Mouse (Mus musculus) neural tube, embryonic 12.5 days (tissue): ENCODE results near the gene Gpr176. TPM values are rescaled to one million over a fixed set of nuclear protein-coding genes. Genes with fewer than 3 reads are reported as not detected.

ENCODE experiments used
- ATAC-seq: fragments of 200-750 bp; cut with Nextera tagmentation; 2 replicates; pipeline ENCODE4 v1.8.0; 2017; ENCODE audit warnings: low read depth, mild to moderate bottlenecking, moderate TSS enrichment, moderate library complexity; ENCODE audit not compliant: low FRiP score
- H3K27ac ChIP-seq: fragments of 300-500 bp; sonication (generic); 2 replicates; pipeline ENCODE4 v1.5.1; 2016
- H3K27me3 ChIP-seq: fragments of 300-500 bp; sonication (generic); replicated peaks from 2 replicates; pipeline ENCODE4 v1.6.1; 2016; ENCODE audit warnings: mild to moderate bottlenecking
- H3K36me3 ChIP-seq: fragments of 300-500 bp; sonication (generic); 2 replicates; pipeline ENCODE4 v1.6.1; 2016; ENCODE audit warnings: mild to moderate bottlenecking
- H3K4me1 ChIP-seq: fragments of 300-500 bp; sonication (generic); 2 replicates; pipeline ENCODE4 v1.6.1; 2016
- H3K4me2 ChIP-seq: fragments of 300-500 bp; sonication (generic); replicated peaks from 2 replicates; pipeline ENCODE4 v1.6.1; 2016; ENCODE audit warnings: mild to moderate bottlenecking
- H3K4me3 ChIP-seq: fragments of 300-500 bp; sonication (generic); 2 replicates; pipeline ENCODE4 v1.5.1; 2016
- H3K9ac ChIP-seq: fragments of 300-500 bp; sonication (generic); 2 replicates; pipeline ENCODE4 v1.6.1; 2016; ENCODE audit warnings: mild to moderate bottlenecking
- H3K9me3 ChIP-seq: fragments of 300-500 bp; sonication (generic); 2 replicates; pipeline ENCODE4 v1.6.1; 2016; ENCODE audit warnings: mild to moderate bottlenecking
- WGBS: fragments of 180-500 bp; shearing (Covaris S2); methylation state at CpG from one replicate; pipeline ENCODE4 v1.1.7; 2016; 5-methylcytosine and 5-hydroxymethylcytosine counted together
- polyA plus RNA-seq: library from polyadenylated mRNA; unstranded; fragments of >200 nt; fragmentation: Nextera tagmentation; extraction: Ambion mirVana; gene quantifications from 2 replicates; pipeline ENCODE4 v1.2.1, GENCODE M21; 2016

Gene Gpr176
- polyA plus RNA-seq, 1 experiment from 2014 or later = 2.3 TPM

- 68% methylated on average over 6 of the region's 6 CpGs for WGBS
- Histone ChIP-seq H3K4me2 (no peak overlapping the region), H3K4me3 (no peak overlapping the region), H3K9ac (no peak overlapping the region), H3K36me3 (no peaks in the 10 kb centered on the region), H3K27ac (no peak overlapping the region), H3K4me1 (no peaks in the 10 kb centered on the region), H3K9me3 (no peaks in the 10 kb centered on the region), H3K27me3 (no peaks in the 10 kb centered on the region)
- no peak for ATAC-seq
Measured at GRCm38 (mm10) chr2:118355138-118355719, 18.0 kb downstream of the Gpr176 start.

- H3K27ac ChIP-seq = no peak overlapping the region
- no peaks in the 10 kb centered on the region for H3K27me3 ChIP-seq
- no peak overlapping the region for H3K4me2 ChIP-seq
- H3K9me3 ChIP-seq = no peaks in the 10 kb centered on the region
- no peak overlapping the region for H3K9ac ChIP-seq
- no peaks in the 10 kb centered on the region for H3K36me3 ChIP-seq
- 74% methylated on average over 4 of the region's 4 CpGs for WGBS
- no peaks in the 10 kb centered on the region for H3K4me1 ChIP-seq
- no peak for ATAC-seq
- no peak overlapping the region for H3K4me3 ChIP-seq
Measured at GRCm38 (mm10) chr2:118353916-118354403, 19.3 kb downstream of the Gpr176 start.

- H3K27ac ChIP-seq = no peak overlapping the region
- 43% methylated on average over 4 of the region's 4 CpGs for WGBS
- H3K9ac ChIP-seq = no peak overlapping the region
- no peaks in the 10 kb centered on the region for H3K9me3 ChIP-seq
- H3K27me3 ChIP-seq = no peaks in the 10 kb centered on the region
- H3K4me3 ChIP-seq = no peak overlapping the region
- no peaks in the 10 kb centered on the region for H3K4me1 ChIP-seq
- ATAC-seq = no peak
- no peaks in the 10 kb centered on the region for H3K36me3 ChIP-seq
- no peak overlapping the region for H3K4me2 ChIP-seq
Measured at GRCm38 (mm10) chr2:118353498-118353897, 19.7 kb downstream of the Gpr176 start.

- Histone ChIP-seq H3K27ac (no peak overlapping the region), H3K36me3 (no peaks in the 10 kb centered on the region), H3K4me3 (no peak overlapping the region), H3K9me3 (no peaks in the 10 kb centered on the region), H3K27me3 (no peaks in the 10 kb centered on the region), H3K4me2 (no peak overlapping the region), H3K9ac (no peak overlapping the region), H3K4me1 (no peaks in the 10 kb centered on the region)
- 35% methylated on average over 1 of the region's 1 CpGs for WGBS
- no peak for ATAC-seq
Measured at GRCm38 (mm10) chr2:118345535-118345934, 27.7 kb downstream of the Gpr176 start.

- ATAC-seq = no peak
- no peak overlapping the region for H3K4me3 ChIP-seq
- H3K9me3 ChIP-seq = no peaks in the 10 kb centered on the region
- no peak overlapping the region for H3K4me2 ChIP-seq
- no peak overlapping the region for H3K27ac ChIP-seq
- 79% methylated on average over 3 of the region's 3 CpGs for WGBS
- H3K27me3 ChIP-seq = no peaks in the 10 kb centered on the region
- no peaks in the 10 kb centered on the region for H3K36me3 ChIP-seq
- no peaks in the 10 kb centered on the region for H3K4me1 ChIP-seq
- H3K9ac ChIP-seq = no peak overlapping the region
Measured at GRCm38 (mm10) chr2:118343897-118344296, 29.3 kb downstream of the Gpr176 start.

GRCm38 (mm10) chr2:118341295-118341694 is 31.9 kb downstream of the Gpr176 start:
- H3K27ac ChIP-seq = no peak overlapping the region
- H3K4me3 ChIP-seq = no peak overlapping the region
- H3K36me3 ChIP-seq = no peaks in the 10 kb centered on the region
- no peaks in the 10 kb centered on the region for H3K9me3 ChIP-seq
- no peak overlapping the region for H3K9ac ChIP-seq
- no peak overlapping the region for H3K4me2 ChIP-seq
- H3K27me3 ChIP-seq = no peaks in the 10 kb centered on the region
- no peak for ATAC-seq
- WGBS = 88% methylated on average over 7 of the region's 7 CpGs
- H3K4me1 ChIP-seq = no peaks in the 10 kb centered on the region

- H3K4me3 ChIP-seq = no peak overlapping the region
- H3K27me3 ChIP-seq = no peaks in the 10 kb centered on the region
- no peak overlapping the region for H3K9ac ChIP-seq
- H3K9me3 ChIP-seq = no peaks in the 10 kb centered on the region
- no peaks in the 10 kb centered on the region for H3K36me3 ChIP-seq
- ATAC-seq = no peak
- H3K27ac ChIP-seq = no peak overlapping the region
- H3K4me1 ChIP-seq = no peaks in the 10 kb centered on the region
- H3K4me2 ChIP-seq = no peak overlapping the region
- 59% methylated on average over 2 of the region's 2 CpGs for WGBS
Measured at GRCm38 (mm10) chr2:118336084-118336483, 37.1 kb downstream of the Gpr176 start.

GRCm38 (mm10) chr2:118322663-118323062 is 50.6 kb downstream of the Gpr176 start:
- Histone ChIP-seq H3K36me3 (no peaks in the 10 kb centered on the region), H3K9ac (no peak overlapping the region), H3K4me2 (no peak overlapping the region), H3K4me3 (no peak overlapping the region), H3K27me3 (no peaks in the 10 kb centered on the region), H3K4me1 (peaks cover 10% of the 10 kb centered on the region; the same call in 1 of the 2 replicates), H3K9me3 (no peaks in the 10 kb centered on the region), H3K27ac (no peak overlapping the region)
- no peak for ATAC-seq
- WGBS = 67% methylated on average over 4 of the region's 5 CpGs

- no peaks in the 10 kb centered on the region for H3K9me3 ChIP-seq
- H3K27ac ChIP-seq = no peak overlapping the region
- no peak overlapping the region for H3K9ac ChIP-seq
- 78% methylated on average over 4 of the region's 4 CpGs for WGBS
- no peak overlapping the region for H3K4me3 ChIP-seq
- peaks cover 13% of the 10 kb centered on the region; the same call in 1 of the 2 replicates for H3K4me1 ChIP-seq
- no peak overlapping the region for H3K4me2 ChIP-seq
- no peaks in the 10 kb centered on the region for H3K27me3 ChIP-seq
- no peaks in the 10 kb centered on the region for H3K36me3 ChIP-seq
- no peak for ATAC-seq
Measured at GRCm38 (mm10) chr2:118321804-118322203, 51.4 kb downstream of the Gpr176 start.

GRCm38 (mm10) chr2:118321094-118321493 is 52.1 kb downstream of the Gpr176 start:
- no peak overlapping the region for H3K9ac ChIP-seq
- no peak overlapping the region for H3K27ac ChIP-seq
- H3K4me2 ChIP-seq = no peak overlapping the region
- no peaks in the 10 kb centered on the region for H3K36me3 ChIP-seq
- no peaks in the 10 kb centered on the region for H3K27me3 ChIP-seq
- peaks cover 14% of the 10 kb centered on the region; the same call in 1 of the 2 replicates for H3K4me1 ChIP-seq
- ATAC-seq = no peak
- H3K4me3 ChIP-seq = no peak overlapping the region
- 77% methylated on average over 4 of the region's 4 CpGs for WGBS
- H3K9me3 ChIP-seq = no peaks in the 10 kb centered on the region

- no peak overlapping the region for H3K4me3 ChIP-seq
- peaks cover 14% of the 10 kb centered on the region; the same call in 1 of the 2 replicates for H3K4me1 ChIP-seq
- no peaks in the 10 kb centered on the region for H3K27me3 ChIP-seq
- H3K36me3 ChIP-seq = no peaks in the 10 kb centered on the region
- ATAC-seq = no peak
- no peak overlapping the region for H3K4me2 ChIP-seq
- 33% methylated on average over 4 of the region's 4 CpGs for WGBS
- no peak overlapping the region for H3K9ac ChIP-seq
- H3K27ac ChIP-seq = no peak overlapping the region
- no peaks in the 10 kb centered on the region for H3K9me3 ChIP-seq
Measured at GRCm38 (mm10) chr2:118320519-118320918, 52.7 kb downstream of the Gpr176 start.

- no peak overlapping the region for H3K4me3 ChIP-seq
- no peak overlapping the region for H3K27ac ChIP-seq
- H3K9ac ChIP-seq = no peak overlapping the region
- peaks cover 14% of the 10 kb centered on the region; the same call in 1 of the 2 replicates for H3K4me1 ChIP-seq
- no peak overlapping the region for H3K4me2 ChIP-seq
- WGBS = 71% methylated on average over 5 of the region's 5 CpGs
- no peaks in the 10 kb centered on the region for H3K9me3 ChIP-seq
- ATAC-seq = no peak
- H3K36me3 ChIP-seq = no peaks in the 10 kb centered on the region
- H3K27me3 ChIP-seq = no peaks in the 10 kb centered on the region
Measured at GRCm38 (mm10) chr2:118319176-118319575, 54.0 kb downstream of the Gpr176 start.

- Histone ChIP-seq H3K4me2 (no peak overlapping the region), H3K4me3 (no peak overlapping the region), H3K9ac (no peak overlapping the region), H3K27ac (no peak overlapping the region), H3K9me3 (no peaks in the 10 kb centered on the region), H3K27me3 (no peaks in the 10 kb centered on the region), H3K36me3 (no peaks in the 10 kb centered on the region), H3K4me1 (peaks cover 14% of the 10 kb centered on the region; the same call in 1 of the 2 replicates)
- WGBS = 52% methylated on average over 2 of the region's 2 CpGs
- no peak for ATAC-seq
Measured at GRCm38 (mm10) chr2:118316939-118317338, 56.3 kb downstream of the Gpr176 start.
